Mouse (Mus musculus): ENCODE data around the gene Dusp3.

Dusp3 gene

DNA sequence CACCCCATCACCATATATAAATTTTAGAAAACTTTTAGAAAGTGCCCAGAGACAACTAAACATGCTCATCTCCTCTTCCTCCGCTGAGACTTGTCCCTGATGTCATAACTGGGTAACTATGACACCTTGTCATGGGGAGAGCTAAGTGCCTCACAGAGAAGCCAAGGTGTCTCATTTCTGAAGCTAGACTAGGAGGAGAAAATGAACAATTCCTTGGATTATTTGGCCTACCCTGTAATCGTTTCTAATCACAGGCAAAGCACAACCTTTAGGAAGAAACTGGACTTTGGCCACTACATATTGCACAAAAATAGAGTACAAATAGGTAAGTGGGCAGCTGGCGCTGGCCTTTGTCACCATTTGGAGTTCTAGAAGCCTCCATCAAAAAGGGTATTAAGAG, at the start of gene Dusp3:
Dusp3 (minus strand) TSS at position 101 of the 400 bp plus-strand sequence.
- DNase-seq: no peak

DNA sequence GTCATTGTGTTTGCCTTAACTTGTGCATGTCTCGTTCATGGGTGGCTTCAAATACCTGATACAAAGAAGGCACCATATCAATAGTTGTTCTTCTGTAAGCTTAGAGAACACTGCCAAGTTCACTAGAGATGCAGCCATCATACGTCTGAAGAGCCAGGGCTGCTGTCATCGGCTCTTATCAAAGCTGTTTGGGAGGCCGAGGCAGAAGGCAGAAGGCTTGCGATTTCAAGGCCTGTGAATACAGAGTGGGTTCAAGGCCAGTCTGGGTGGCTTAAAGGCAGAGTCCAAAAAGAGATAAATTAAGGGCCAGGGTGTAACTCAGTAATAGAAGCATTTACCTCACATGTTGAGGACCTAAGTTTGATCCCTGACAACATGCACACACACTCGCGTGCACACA, 49.5 kb upstream of the Dusp3 start:
- DNase-seq: no peak

DNA sequence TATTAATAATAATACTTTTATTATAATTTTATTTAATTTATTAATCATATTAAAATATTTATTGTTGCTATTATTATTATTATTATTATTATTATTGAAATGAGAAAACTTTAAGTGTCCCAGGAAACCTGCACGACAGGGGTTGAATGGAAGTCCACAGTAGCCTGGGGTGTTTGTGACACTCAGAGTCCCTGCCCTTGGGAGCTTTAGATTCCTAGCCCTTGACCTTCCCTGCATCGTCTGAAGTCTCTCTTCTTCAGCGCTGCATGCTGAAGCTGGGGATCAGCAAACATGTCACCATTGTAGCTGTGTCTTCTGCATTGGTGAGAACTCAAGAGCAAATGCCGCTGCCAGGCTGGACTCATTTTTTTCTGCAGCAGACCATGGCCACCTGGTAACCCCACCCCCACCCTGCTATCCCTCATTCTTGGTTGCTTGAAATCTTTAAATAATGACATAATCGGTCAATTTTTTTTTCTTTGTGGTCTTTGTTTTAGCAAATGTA, 48.7 kb upstream of the Dusp3 start:
- DNase-seq: no peak

DNA sequence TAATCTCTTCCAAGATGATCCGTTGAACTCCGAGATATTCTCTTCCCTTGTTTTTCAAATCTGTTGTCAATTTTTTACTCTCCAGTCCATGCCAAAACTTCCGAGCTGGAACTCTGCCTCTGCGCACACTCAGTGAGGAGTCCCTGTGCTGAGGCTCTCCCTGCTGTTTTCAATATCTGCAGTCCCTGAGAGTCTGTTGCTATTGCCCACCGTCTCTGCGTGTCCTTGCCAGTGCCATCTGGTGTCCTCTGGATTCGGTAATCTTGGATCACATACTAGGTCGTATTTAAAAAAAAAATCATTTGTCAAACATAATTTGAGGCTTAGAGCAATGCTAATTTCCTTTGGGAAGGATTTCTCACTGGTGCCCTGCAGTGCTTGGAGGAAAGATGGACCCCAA, 48.1 kb upstream of the Dusp3 start:
- DNase-seq: no peak

DNA sequence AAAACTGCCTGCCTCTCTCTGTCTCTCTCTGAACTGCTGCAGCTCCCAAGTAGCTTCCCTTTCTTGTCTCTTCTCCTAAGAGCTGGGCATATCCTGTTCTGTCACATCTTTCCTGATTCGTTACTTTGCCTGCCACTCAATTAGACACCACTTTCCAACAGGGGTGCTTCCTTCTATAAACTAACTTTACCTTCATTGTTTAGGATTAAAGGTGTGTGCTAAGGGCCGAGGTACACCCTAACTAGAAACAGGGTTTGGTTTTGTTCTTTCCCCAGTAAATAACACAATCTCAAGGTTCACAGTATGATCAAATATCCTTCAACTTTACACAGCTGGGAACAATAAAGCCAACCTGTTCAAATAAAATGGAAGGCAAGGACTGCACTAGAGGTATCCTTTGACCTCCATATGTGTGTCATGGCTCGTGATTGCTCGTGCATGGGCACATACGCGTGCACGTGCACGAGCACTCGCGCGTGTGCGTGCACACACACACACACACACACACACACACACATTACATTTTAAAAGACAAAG, 46.3 kb upstream of the Dusp3 start:
- DNase-seq: no peak

DNA sequence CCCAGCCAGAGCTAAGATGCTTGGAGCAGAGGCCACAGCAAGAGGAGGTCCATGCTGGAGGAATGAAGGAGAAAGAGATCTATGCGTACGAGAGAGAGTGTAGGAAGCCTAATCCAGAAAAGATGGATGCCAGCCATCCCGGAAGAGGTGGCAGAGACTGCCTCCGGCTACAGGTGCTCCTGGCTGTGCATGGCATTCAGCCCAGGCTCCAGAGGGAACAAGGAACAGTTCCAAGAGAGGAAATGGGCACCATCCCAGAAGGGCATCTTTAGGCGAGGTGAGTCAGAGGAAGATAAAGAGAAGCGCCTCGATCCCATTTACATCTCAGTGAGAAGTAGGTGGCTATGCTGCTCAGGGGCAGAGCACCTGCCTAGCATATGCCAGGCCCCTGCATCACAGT, 44.3 kb upstream of the Dusp3 start:
- no peak for DNase-seq

DNA sequence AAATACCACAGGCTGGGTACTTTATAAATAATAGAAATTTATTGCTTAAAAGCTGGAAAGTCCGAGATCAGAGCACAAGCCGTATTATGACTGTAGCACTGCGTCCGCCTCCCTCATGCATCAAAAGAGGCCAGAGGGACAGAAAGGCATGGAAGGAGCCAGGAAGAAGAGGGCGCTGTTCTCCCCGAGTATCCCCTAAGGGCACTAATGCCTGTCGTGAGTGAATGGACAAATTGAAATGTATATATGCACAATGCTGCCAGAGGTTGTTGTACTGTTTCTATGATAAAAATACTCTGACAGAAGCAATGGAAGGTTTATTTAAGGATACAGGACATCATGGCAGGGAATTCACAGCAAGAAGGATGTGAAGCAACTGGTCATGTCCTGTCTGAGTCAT, 43.2 kb upstream of the Dusp3 start:
- no peak for DNase-seq

DNA sequence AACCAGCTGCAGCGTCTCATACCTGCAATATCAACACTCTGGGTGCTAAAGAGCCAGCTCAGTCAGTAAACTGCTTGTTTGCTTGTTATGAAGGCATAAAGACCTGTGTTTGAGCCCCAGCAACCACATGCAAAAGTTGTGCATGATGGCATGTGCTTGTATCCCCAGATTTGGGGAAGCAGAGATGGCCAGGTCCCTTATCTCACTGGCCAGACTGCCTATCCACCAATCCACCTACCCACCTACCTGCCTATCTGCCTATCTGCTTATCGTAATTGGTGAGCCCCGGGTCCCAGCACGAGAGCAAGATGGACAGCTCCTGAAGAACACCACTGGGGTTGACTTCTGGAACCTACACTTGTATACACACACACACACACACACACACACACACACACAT, 42.5 kb upstream of the Dusp3 start:
- DNase-seq: no peak

DNA sequence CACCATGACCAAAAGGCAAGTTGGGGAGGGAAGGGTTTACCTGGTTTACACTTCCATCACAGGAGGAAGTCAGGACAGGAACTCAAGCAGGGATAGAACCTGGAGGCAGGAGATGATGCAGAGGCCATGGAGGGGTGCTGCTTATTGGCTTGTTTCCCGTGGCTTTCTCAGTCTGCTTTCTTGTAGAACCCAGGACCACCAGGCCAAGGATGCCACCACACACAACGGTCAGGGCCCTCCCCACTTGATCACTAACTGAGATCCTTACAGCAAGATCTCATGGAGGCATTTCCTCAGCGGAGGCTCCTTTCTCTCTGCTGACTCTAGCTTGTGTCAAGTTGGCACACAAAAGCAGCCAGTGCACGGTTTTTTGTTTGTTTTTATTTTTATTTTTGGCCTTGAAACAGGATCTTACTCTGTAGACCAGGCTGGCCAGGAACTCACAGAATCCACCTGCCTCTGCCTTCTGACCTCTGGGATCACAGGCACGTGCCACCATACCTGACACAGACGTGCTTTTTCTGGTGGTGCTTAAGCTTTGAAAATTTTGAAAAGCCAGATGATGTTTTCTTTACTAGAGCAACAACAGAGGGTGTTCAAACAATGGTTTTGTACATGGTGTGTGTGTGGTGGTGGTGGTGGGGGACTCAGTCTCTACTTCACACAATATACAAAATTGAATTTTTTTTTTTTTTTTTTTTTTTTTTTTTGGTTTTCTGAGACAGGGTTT, 41.4 kb upstream of the Dusp3 start, which contains the start of gene Mpp3:
Mpp3 (minus strand) TSS at position 375 of the 730 bp plus-strand sequence.
- DNase-seq: no peak

DNA sequence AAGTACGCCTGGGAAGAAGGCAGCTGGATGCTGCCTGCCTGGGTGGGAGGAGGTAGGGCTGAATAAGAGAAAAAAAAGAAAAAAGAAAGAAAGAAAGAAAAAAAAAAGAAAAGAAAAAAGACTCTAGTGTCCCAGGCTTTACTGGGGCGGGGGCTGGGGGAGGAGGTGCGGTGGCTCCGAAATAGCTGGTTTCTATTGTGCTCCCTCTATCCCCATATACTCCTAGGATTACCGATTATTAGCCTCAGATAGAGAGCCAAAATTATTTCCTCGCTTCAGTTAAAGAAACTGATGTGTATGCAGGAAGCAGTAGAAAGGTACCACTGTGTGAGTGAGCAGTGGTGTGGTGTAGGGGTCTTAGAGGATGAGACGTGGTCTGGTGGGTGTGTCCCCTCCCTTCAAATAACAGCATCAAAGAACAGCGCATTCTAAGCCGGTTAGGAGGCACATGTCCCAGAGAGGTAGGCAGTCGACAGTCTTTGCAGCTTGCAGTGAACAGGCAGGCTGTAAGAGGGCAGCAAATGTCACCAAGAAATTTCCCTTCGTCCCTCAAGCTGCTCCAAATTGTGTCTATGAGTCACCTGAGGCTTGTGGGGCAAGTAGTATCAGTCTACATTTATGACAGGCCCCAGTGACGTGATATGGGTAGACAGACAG, 40.7 kb upstream of the Dusp3 start:
- no peak for DNase-seq

DNA sequence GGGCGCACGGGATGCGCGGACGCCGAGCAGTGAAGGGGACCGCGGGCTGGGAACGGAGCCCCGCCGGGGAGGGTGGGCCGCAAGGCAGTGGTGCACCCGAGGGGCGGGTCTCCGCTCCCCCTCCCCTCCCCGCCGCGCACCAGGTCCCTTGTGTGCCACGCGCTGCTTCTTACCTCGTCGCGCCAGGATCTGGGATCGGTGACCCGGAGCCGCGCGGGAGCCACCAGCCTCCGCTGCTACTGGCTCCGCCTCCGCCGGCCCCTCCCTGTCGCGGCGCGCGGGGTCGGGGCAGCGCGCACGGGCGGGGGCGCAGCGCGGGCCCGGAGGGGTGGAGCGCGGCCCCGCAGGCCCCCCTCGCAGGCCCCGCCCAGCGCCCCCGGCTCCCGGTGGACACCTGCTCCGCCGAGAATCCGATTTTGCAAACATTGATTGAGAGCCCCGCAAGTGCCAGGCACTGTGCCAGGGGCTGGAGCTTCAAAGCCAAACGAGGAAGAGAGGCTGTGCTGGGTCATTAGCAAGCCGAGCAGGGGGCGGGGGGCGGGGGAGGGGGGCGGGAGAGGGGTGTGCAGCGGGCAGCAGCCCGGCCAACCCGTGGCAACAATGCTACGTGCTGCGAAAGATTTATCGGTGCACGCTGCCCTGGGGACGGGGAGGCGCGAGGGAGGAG, 40.0 kb upstream of the Dusp3 start:
- peak; percentile 76 to 82 for DNase-seq

DNA sequence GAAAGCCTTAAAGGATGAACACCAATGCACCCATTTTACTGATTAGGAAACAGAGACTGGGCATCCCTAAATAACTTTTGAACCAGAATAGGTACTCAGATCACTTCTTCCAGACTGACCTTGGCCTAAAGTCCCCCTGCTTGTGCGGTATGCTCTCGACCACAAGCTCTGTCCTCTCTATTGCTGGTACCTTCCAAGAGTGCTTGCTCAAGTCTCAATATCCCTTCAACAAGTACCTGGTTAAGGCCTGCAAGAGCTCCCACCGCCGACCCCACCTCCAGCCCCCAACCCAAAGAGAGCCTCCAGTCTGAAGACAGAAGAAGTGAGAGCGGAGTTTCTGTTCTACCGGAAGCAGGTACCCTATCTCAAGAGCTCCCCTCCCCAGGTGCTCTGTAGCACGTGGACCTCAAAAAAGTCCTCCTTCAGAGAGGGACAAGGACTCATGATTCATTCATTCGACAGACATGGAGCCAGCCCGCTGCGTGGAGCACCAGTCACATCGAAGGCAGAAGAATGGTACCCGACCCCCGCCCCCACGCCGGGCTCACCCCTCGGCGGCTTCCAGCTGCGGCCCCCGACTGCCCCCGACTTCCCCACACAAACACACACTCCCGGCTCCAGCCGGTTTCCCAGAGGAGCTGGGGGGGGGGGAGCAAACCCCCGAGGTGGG, 39.3 kb upstream of the Dusp3 start:
- no peak for DNase-seq

DNA sequence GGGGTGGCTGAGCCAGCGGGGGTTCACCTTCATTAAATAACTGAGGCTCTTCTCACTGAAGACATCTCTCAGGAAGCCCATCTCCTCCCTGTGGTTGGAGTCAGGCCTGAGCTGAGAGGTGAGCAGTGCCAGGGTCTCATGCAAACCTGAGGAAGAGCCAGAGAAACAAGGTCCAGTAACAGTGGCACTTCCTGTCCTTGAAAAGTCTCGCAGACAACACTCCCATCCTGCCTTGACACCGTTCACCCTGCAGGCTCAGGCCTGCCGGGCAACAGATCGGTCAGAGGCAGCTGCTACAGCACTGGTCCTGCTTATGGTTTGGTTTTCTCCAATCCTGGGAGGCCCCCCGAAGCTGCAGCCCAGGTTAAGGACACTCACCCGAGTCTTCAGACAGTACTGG, 38.5 kb upstream of the Dusp3 start:
- no peak for DNase-seq

DNA sequence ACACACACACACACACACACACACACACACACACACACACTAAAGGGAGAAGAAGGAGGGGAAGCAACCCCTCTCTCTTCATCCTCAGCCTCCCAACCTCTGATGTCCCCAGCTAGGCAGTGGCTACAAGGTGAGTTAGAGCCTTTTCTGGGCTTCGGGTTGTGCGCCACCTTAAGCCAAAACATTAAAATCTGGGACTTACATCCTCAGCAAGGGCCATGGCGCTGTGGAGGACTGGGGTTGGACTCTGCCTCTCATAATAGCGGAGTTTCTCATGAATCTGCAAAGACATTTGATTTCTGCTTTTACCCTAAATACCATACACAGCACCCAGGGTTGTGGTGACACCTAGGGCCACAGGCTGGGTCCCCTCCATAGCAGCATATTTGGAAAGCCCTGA, 38.1 kb upstream of the Dusp3 start:
- no peak for DNase-seq

DNA sequence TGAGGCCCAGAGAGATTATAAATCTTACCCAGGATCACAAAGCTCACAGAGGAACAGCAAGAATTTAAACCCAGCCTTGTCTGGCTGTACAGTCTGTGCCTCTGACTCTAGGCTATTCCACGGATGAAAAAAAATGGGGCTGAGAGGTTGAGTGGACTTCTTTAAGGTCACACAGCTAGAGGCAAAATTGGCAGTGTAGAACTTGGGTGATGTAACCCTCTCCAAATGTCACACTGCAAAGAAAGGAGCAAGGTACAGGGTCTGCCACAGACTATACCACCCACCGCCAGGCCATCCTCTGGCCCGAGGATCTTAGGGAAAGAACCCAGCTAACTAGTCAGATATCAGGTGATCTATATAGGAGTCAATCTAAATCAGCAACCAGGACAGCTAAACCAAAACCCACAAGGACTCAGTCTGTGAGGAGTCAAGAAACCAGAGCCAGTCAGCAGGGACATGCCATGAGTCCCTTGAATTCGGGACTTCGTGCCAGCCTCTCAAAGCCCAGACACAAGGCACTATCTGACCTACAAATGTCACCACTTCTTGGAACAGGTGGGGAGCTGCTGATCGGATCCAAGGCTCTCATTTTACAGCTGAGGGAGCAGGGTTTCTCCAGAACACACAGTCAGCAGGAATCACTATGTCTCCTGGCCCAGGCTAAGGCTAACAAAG, 37.4 kb upstream of the Dusp3 start:
- DNase-seq: no peak

DNA sequence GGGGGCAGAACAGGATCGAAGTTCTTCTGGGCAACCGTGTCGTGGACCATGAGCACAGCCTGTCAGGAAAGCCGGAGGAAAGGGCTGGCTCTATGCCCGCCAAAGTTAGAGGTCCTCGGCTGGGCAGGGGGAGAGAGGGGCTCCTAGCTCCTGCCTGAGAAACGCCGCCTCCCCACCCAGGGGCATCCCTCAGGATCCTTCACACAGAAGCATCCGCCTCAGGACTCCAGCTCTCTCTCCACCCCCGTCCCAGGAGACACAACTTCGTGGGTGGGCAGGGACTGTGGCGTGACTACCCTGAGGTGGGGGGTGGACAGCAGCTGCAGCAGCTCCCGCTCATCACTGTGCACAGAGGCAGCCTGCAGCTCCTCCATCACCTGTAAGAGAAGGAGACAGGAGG, 36.6 kb upstream of the Dusp3 start:
- no peak for DNase-seq

DNA sequence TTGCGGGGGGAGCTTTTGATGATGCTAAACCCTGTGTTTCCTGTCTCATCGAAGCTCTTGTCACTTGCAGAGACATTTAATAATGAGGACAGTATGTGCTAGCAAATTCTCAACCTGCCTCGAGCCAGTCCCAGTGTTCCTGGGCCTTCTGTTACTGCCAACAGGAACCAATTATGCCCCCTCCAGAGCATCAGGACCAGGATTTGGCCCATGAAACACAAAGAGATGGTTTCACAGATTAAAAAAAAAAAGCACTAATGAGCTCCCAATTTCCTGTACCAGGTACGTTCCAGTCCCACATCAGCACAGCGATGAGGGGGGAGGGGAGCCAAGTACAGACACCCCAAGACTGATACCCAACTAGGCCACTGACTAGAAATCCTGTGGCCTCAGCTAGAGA, 34.4 kb upstream of the Dusp3 start:
- DNase-seq: no peak

DNA sequence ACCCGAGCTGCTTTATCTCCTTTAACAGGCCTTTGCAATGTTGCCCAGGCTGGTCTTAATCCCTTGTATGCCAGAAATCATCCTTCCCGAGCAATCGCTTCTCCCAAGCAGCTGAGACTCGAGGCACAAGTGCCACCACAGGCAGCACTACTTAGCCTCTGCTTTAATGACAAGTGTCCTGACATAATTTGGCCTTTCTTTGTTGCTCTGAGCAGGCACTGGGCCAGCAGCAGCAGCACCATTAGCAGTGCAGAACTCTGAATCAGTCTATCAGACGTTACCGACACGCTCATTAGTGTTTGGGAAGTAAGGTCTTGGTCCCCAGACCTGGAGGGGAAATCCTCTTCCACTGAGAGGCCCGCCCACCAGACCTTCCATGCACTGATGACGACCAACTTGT, 32.9 kb upstream of the Dusp3 start:
- no peak for DNase-seq

DNA sequence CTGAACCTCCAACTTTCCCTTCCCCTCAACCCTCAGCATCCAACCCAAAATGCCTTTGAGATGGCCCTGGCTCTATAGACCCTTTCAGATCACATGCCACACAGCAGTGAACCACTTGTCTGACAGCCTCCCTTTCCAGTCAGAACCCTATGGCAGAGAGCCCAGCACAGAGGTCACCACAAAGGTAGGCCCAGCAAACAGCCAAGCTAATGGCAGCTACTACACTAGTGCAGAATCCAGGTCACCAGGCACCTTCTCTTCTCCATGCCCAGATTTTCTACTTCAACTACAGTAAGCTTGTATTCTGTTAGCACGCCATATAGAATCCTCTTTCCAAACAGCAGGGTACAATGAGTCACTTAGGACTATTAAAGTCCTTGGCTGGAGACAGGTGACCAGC, 29.3 kb upstream of the Dusp3 start:
- DNase-seq: peak; percentile 26 to 42

DNA sequence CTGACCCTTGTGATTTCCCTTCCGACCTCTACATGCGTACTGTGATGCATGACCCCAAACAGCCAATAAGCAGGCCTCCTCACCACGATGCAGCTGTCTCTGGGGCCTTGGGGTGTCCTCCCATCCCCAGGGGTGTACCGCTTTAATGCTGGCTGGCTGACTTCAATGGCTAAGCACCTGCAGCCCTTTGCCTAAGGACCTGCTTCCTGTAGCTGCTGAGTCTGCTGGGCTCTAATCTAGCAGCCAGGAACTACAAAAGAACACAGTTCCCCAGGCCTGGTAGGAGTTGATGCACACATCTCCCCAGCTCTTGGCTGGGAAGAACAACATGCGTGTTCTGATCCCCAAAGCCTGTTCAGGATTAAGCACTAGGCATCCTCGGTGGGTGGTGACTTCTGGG, 28.7 kb upstream of the Dusp3 start:
- DNase-seq: no peak

DNA sequence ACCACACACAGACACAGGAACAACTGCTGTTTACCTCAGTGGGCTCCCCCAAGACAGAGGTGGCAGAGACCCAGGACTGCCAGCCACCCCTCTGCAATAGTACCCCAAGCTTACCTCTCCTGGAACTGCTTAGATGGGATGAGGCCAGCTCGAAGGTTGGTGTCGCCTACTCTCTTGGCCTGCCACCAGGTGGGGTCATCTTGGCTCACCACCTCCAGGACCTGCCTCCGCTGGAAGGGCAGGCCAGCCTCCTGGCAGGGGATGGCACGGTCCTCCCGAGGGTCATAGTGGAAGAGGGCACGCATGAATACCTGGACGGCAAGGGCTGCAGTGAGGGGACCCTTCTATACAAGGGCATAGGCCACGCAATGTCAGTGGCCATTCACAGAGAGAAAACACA, 26.4 kb upstream of the Dusp3 start:
- DNase-seq: no peak

DNA sequence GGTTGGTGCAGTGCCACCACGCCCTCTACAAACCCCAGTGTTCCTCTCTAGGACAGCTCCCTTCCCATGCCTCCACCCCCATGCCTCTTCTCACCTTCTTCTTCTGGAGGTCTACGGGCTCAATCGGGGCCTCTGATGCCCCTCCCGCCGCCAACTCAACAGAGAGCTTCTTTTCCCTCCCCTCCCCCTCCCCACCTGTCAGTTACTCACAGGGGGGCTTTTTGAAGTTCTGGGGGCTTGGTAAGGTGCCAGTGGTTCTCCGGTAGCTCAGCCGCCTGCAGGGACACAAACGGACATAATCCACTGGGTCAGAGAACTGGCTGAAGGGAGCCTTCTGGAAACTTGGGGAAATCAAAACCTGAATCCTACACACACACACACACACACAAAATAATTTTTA, 24.7 kb upstream of the Dusp3 start:
- DNase-seq: no peak

DNA sequence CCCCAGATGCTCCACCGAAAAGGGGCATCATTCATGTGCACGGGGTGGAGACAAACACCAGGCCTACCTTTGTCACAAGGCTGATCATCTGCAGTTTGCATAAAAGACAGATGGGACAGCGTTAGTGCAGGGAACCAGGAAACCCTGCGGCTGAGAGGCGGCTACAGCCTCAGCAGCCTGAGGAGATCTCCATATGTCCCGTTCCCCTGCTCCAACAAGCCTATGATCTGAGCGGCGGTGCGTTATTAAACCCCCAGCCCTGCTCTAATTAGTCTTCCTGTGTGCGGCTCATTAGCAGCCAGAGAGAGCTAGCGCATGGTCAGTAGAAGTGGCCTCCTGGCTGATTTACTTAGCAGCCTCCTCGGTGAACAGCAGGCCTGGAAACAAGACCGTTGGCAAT, 23.3 kb upstream of the Dusp3 start:
- no peak for DNase-seq

Data from kidney, postnatal 36 days (tissue).